In genomic region chr5:143404148-143404930, GRCm38 (mm10) we compare ENCODE assay signal across 9 mouse cellular contexts. TPM values are rescaled to one million over a fixed set of nuclear protein-coding genes. Genes with fewer than 3 reads are reported as not detected.
A peak's percentile ranks its signal among the peaks of the same experiment; 100 is the strongest.
DNase-seq lines count a peak whose midpoint lies in the region; ATAC-seq and TF ChIP-seq lines count a peak whose summit lies in the region.
"Had no signal": no experiment of that assay in that cellular context is flagged by ENCODE, and none has a peak within 500 bp of the region (broad histone marks: within the 10 kb centered on the region; RNA-seq: fewer than 3 reads in every experiment).

No protein-coding gene starts in this region.

- 4% methylated on average over 32 of the region's 34 CpGs for WGBS in intestine, embryonic 14.5 days
- WGBS in lung, embryonic 16.5 days = 2% methylated on average over 34 of the region's 34 CpGs

- H3K4me1 ChIP-seq in erythroblast, embryonic 14.5 days (ENCODE audit: control insufficient read depth) = peaks cover 57% of the 10 kb centered on the region
- H3K4me1 ChIP-seq in intestine, embryonic 14.5 days (replicated peaks; ENCODE audit: control insufficient read depth, insufficient read depth, low read length) = peaks cover 18% of the 10 kb centered on the region
- H3K4me1 ChIP-seq in lung, embryonic 16.5 days (replicated peaks; ENCODE audit: control insufficient read depth, insufficient read depth, low read length) = peaks cover 15% of the 10 kb centered on the region
- peaks cover 9% of the 10 kb centered on the region for H3K4me1 ChIP-seq in testis, adult 2 months (ENCODE audit: control insufficient read depth, insufficient read depth, low read length)

- H3K9ac ChIP-seq in intestine, embryonic 14.5 days (ENCODE audit: low read length) = peak overlapping the region; percentile 79
- H3K9ac ChIP-seq in lung, embryonic 16.5 days (ENCODE audit: low read length) = peak overlapping the region; percentile 92

- peaks cover 41% of the 10 kb centered on the region for H3K36me3 ChIP-seq in erythroblast, embryonic 14.5 days (ENCODE audit: control insufficient read depth)
- H3K36me3 ChIP-seq in intestine, embryonic 14.5 days (ENCODE audit: control insufficient read depth, insufficient read depth, low read length) = peaks cover 38% of the 10 kb centered on the region
- H3K36me3 ChIP-seq in lung, embryonic 16.5 days (ENCODE audit: control insufficient read depth, insufficient read depth, low read length) = peaks cover 2% of the 10 kb centered on the region; the same call in 1 of the 2 replicates
- peaks cover 1% of the 10 kb centered on the region; the same call in 1 of the 2 replicates for H3K36me3 ChIP-seq in testis, adult 2 months (ENCODE audit: control insufficient read depth, insufficient read depth, low read length)

- H3K27me3 ChIP-seq in erythroblast, embryonic 14.5 days (ENCODE audit: control insufficient read depth) = no peaks in the 10 kb centered on the region
- H3K27me3 ChIP-seq in intestine, embryonic 14.5 days (replicated peaks; ENCODE audit: control insufficient read depth, insufficient read depth, low read length) = no peaks in the 10 kb centered on the region
- no peaks in the 10 kb centered on the region for H3K27me3 ChIP-seq in lung, embryonic 16.5 days (ENCODE audit: control insufficient read depth, insufficient read depth, low read depth, low read length)
- no peaks in the 10 kb centered on the region for H3K27me3 ChIP-seq in testis, adult 2 months (ENCODE audit: control insufficient read depth, insufficient read depth, low read length)

- no peaks in the 10 kb centered on the region for H3K9me3 ChIP-seq in erythroblast, embryonic 14.5 days (ENCODE audit: control insufficient read depth, low read length)
- no peaks in the 10 kb centered on the region for H3K9me3 ChIP-seq in intestine, embryonic 14.5 days (ENCODE audit: control insufficient read depth, low read length)
- H3K9me3 ChIP-seq in lung, embryonic 16.5 days (ENCODE audit: control insufficient read depth, low read length) = no peaks in the 10 kb centered on the region

- peak; percentile 19 for ATAC-seq in CD4-positive, CD25-positive, alpha-beta regulatory T cell, adult 4 months
- ATAC-seq in intestine, embryonic 14.5 days (replicated peaks; ENCODE audit: low FRiP score, low TSS enrichment, low read depth) = no peak; the same call in 1 of the 2 replicates
- ATAC-seq in lung, embryonic 16.5 days (ENCODE audit: low read depth) = peak; percentile 31

- no peak for TF ChIP-seq CTCF in testis, adult 2 months (IDR thresholded peaks at IDR 0.05; ENCODE audit: control insufficient read depth, insufficient read depth, insufficient replicate concordance, low read depth, low read length)

- no peak for TF ChIP-seq POLR2A in testis, adult 2 months (IDR thresholded peaks at IDR 0.05; ENCODE audit: control insufficient read depth, low read depth, low read length)

- peak overlapping the region; percentile 88 for H3K27ac ChIP-seq in intestine, embryonic 14.5 days (ENCODE audit: low read depth)
- H3K27ac ChIP-seq in lung, embryonic 16.5 days (ENCODE audit: low read length) = peak overlapping the region; percentile 87
- H3K27ac ChIP-seq in testis, adult 2 months (ENCODE audit: control insufficient read depth, insufficient read depth, low read depth, low read length) = peak overlapping the region; percentile 97

- peak overlapping the region; percentile 95 for H3K4me3 ChIP-seq in erythroblast, embryonic 14.5 days (replicated peaks)
- H3K4me3 ChIP-seq in intestine, embryonic 14.5 days (ENCODE audit: low read depth, low read length) = peak overlapping the region; percentile 99
- H3K4me3 ChIP-seq in lung, embryonic 16.5 days (ENCODE audit: low read length) = peak overlapping the region; percentile 91
- H3K4me3 ChIP-seq in testis, adult 2 months (ENCODE audit: control insufficient read depth, low read depth, low read length) = peak overlapping the region; percentile 96

- DNase-seq in adrenal gland, postnatal 25 days = peak; percentile 23
- DNase-seq in adrenal gland, adult 18-20 months (ENCODE audit: low spot score in 2 of 2) = no peak
- no peak for DNase-seq in intestine, embryonic 14.5 days (ENCODE audit: low spot score)
- no peak for DNase-seq in frontal cortex, postnatal 25 days (ENCODE audit: low spot score in 2 of 2)

- H3K4me2 ChIP-seq in intestine, embryonic 14.5 days (ENCODE audit: low read length) = peak overlapping the region; percentile 83
- H3K4me2 ChIP-seq in lung, embryonic 16.5 days (ENCODE audit: low read depth, low read length) = peak overlapping the region; percentile 69

RNA-seq across cellular contexts. Expression of gene Kdelr2, which starts 0.7 kb away (rescaled TPM):
- 91.4 and 91.9 TPM in 2 replicates for total RNA-seq in adrenal gland, postnatal 25 days (2021)
- 100 to 1,000 TPM in 1 of 2 experiments, 10 to 100 TPM in 1; 95.7 to 104 TPM for total RNA-seq in adrenal gland, adult 18-20 months (2021)
- 10 to 100 TPM; 74.8 to 77.4 TPM for polyA plus RNA-seq in CD4-positive, CD25-positive, alpha-beta regulatory T cell, adult 4 months (2017; shearing (Covaris generic))
- 4.8 and 5.2 TPM in 2 replicates for polyA plus RNA-seq in erythroblast, embryonic 14.5 days (2012)
- 311 and 337 TPM in 2 replicates for polyA plus RNA-seq in intestine, embryonic 14.5 days (2014; fragmentation: Nextera tagmentation; extraction: Ambion mirVana)
- 320 and 341 TPM in 2 replicates for polyA plus RNA-seq in lung, embryonic 16.5 days (2015; fragmentation: Nextera tagmentation; extraction: Ambion mirVana)
- 58.8 and 64.3 TPM in 2 replicates for polyA plus RNA-seq in testis, adult 2 months (2012; rRNA removed)

RNA-seq across cellular contexts. Expression of gene Grid2ip, which starts 47.2 kb away (rescaled TPM):
- total RNA-seq in adrenal gland, postnatal 25 days (2021) = 0.73 and 0.95 TPM in 2 replicates
- total RNA-seq in adrenal gland, adult 18-20 months (2021) = under 1 TPM; 0.26 to 0.36 TPM
- polyA plus RNA-seq in CD4-positive, CD25-positive, alpha-beta regulatory T cell, adult 4 months (2017; shearing (Covaris generic)) = not detected
- not detected in 2 replicates for polyA plus RNA-seq in erythroblast, embryonic 14.5 days (2012)
- polyA plus RNA-seq in intestine, embryonic 14.5 days (2014; fragmentation: Nextera tagmentation; extraction: Ambion mirVana) = 0.28 and 0.30 TPM in 2 replicates
- polyA plus RNA-seq in lung, embryonic 16.5 days (2015; fragmentation: Nextera tagmentation; extraction: Ambion mirVana) = 0.04 TPM in 1 of 2 replicates, not detected in the other
- 0.05 TPM in 2 replicates for polyA plus RNA-seq in testis, adult 2 months (2012; rRNA removed)
- total RNA-seq: heart, postnatal 10 days had no signal
